Mouse (Mus musculus): ENCODE measurements around the gene Gcnt2.
"Not testable (repeated sequence)": the region's sequence is repeated elsewhere in the genome, so short reads cannot be mapped to it uniquely, and the experiment has no call there.

Gene Gcnt2

DNA sequence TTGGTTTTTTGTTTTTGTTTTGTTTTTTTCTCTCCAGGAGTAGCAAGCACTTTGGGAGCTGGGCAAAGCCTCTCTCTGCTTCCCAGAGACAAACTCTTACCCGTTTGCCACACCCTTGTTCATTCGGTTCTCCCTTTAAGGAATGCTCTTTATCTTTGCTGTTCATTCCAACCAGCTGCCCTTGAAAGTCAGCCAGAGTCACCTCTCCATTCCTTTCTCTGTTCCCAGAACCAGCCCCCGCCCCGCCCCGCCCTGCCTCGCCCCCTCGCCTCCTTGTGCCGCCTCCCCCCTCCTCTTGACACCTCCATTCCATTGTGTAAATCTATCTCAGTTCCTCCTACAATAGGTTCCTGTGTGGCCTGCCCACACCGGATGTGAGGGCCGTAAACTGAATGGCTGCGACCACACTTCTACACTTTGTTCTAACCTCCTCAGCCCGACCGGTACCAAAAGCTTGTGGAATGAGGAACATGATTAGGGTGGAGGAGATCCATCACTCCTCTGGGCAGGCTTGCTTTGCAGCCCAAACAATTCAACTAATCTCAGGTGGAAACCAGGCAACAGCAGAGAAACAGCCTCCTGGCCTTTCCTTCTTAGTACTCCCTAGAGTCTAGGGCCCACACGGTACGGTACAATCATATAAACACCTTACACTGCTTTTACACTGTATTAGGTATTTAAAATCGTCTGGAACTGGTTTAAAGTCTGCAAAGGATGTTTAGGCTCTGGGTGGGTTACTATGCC is 9.5 kb downstream of the Gcnt2 start:
- DNase-seq (ENCODE audit: low read depth, low spot score) = peak; percentile 15

DNA sequence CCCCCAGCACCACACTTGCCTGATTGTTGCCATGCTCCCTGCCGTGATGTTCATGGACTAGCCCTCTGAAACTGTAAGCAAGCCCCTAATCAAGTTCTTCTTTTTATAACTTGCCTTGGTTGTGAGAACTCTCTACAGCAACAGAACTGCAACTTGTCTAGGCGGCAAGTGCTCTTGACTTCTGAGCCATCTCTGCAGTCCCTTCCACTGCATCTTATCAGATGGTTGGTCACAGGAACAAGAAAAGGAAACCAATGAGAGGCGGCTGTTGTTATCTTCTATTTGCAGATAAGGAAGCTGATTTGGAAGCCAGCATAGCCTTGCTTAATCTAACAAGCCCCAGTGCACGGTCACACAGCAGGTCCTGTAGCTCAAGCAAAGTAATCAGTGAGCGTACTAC is 14.5 kb downstream of the Gcnt2 start:
- no peak for DNase-seq (ENCODE audit: low read depth, low spot score)

GRCm38 (mm10) chr13:40875415-40875814 is 15.9 kb downstream of the Gcnt2 start:
- no peak for DNase-seq (ENCODE audit: low read depth, low spot score)

GRCm38 (mm10) chr13:40877589-40877988 is 18.0 kb downstream of the Gcnt2 start:
- DNase-seq (ENCODE audit: low read depth, low spot score) = no peak

DNA sequence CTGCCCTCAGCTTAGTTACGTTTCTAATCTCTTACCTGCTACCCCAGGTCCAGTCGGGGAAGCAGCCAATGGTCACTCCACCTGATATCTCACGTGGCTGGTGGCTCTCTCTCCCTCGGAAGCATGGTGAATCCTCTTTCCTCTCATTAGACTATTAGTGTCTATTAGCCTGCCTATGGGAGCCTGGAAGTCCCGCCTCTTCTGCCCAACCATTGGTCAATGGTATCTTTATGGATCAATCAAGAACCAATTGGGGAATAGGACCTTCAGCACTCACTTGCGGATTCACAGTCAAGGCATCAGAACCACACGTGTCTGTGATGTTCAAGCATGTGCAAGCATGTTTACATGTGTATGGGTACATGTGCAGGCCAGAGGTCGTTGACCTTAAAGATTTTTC is 21.0 kb downstream of the Gcnt2 start:
- no peak for DNase-seq (ENCODE audit: low read depth, low spot score)

- no peak for DNase-seq (ENCODE audit: low read depth, low spot score)
These were observed 23.1 kb downstream of the Gcnt2 start for GRCm38 (mm10) chr13:40882606-40883005.

DNA sequence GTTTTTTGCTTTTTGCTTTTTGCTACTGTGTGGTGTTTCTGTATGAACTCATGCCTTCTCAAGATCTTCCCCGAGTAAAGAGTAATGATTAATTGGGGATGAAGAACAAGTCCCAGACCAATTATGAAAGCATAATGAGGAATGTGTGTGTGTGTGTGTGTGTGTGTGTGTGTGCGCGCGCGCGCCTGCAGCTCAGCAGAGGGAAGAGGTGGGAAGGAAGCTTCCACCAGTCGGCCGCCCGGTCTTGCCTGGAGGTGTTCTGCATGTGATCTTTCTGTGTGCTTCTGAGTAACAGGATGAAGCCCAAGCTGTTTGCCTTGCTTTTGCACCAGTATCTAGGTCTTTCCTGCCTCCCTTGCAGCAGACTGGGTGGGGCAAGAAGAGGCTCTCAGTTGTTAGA is 24.3 kb downstream of the Gcnt2 start:
- DNase-seq (ENCODE audit: low read depth, low spot score) = no peak

DNA sequence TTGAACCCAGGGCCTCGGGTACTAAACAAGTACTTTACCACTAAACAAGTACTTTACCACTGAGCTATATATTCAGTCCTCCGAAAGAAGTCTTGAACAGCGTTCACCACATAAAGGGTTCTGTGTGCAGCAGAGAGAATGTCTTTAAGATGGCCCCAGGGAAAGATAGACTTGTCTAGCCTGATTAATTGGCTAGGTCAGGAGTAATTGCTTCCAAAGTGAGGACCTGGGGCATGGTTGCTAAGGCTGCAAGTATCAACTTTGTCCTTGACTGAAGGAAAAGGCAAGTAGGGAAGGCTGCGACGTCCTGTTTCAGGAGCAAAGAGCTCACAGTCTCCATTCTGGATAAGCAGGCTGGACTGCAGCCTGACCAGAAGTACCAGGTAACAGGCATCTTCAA is 25.3 kb downstream of the Gcnt2 start:
- DNase-seq (ENCODE audit: low read depth, low spot score) = no peak

GRCm38 (mm10) chr13:40885935-40886642 is 26.5 kb downstream of the Gcnt2 start:
- DNase-seq (ENCODE audit: low read depth, low spot score) = no peak

DNA sequence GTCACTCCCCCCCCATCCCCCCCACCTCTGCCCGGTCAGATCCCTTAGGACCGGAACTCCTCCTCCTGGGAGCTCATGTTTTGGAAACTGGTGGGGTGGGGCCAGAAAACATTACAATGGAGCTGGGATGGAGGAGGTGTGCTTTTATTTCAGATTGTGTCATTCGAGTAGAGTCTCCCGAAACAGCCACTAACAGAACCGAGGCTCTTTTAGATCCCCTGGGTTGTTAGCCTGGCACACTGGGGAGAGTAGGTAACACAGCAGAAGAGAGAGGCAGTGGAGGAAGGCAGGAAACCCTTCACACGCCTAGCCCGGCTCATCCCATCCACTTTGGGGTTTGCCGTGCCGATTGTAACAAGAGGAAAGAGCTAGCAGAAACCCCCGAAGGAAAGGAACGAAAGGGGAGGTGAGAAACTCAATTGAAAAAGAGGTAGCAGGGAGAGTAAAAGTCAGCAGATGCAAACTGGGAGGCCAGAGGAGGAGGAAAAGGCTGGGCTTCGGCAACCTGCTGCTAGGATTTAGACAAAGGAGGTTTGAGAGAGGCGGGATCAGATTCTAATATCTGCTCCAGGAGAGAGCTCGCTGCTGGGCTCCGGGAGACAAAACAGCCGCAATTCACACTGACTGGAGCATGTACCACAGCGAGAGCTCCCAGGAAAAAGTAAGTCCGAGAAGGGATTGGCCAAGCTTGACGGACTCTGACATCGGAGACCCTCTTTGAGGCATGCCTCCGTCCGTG is 27.3 kb downstream of the Gcnt2 start:
- no peak for DNase-seq (ENCODE audit: low read depth, low spot score)

DNA sequence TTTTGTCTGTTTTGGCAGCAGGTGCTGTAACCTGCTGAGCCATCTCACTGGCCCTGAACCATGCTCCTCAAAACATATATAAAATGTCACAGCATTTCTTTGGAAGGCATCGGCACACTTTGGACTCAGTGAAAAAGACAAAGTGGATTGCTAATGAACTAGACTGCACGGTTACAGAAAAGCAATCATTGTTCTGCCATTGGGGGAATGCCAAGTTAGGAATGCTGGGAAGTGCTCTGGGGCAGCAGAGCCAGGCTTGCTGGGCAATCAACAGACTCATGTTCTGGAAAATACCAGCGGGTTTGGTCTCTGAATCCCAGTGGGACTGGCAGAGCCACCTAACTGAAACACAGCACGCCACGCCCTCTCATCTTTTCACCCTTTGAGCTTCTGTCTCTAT is 31.0 kb downstream of the Gcnt2 start:
- DNase-seq (ENCODE audit: low read depth, low spot score) = no peak

DNA sequence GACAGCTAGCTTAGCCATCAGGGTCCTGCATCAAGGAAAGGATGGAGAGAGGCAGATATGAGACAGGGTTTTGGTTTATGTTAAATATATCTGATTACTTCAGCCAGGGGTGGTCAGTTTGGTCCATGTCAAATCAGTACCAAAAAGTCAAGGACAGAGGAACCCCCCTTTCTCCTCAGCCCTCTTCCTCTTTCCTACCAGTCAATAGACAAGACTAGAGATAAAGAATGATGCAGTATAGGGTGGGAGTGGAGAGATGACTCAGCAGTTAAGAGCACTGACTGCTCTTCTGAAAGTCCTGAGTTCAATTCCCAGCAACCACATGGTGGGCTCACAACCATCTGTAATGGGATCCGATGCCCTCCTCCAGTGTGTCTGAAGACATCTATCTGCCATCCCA is 31.8 kb downstream of the Gcnt2 start:
- not testable (repeated sequence) for DNase-seq (ENCODE audit: low read depth, low spot score)

GRCm38 (mm10) chr13:40892043-40892442 is 32.5 kb downstream of the Gcnt2 start:
- no peak for DNase-seq (ENCODE audit: low read depth, low spot score)

GRCm38 (mm10) chr13:40892547-40892946 is 33.0 kb downstream of the Gcnt2 start:
- DNase-seq (ENCODE audit: low read depth, low spot score) = no peak

- no peak for DNase-seq (ENCODE audit: low read depth, low spot score)
These were observed 34.0 kb downstream of the Gcnt2 start for GRCm38 (mm10) chr13:40893573-40893972.

GRCm38 (mm10) chr13:40898049-40898690 is 38.6 kb downstream of the Gcnt2 start:
- not testable (repeated sequence) for DNase-seq (ENCODE audit: low read depth, low spot score)

DNA sequence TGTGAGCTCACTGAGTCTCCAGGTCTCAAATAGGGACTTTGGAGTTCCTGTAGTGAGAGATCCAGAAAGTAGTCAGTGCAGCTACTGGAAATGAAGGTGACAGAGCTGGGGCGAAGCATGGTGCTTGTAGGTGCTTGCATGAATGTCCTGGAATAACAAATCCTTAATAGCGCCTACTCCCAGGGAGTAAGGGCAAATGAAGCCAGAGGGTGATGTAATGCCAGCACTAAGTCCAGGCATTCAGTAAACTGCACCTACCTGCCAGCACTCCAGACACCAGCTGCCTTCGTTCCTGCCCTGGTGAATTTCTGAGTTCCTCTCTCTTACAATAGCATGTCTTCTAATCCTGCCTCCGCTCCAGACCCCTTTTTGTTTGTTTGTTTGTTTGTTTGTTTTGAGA is 39.1 kb downstream of the Gcnt2 start:
- no peak for DNase-seq (ENCODE audit: low read depth, low spot score)

DNA sequence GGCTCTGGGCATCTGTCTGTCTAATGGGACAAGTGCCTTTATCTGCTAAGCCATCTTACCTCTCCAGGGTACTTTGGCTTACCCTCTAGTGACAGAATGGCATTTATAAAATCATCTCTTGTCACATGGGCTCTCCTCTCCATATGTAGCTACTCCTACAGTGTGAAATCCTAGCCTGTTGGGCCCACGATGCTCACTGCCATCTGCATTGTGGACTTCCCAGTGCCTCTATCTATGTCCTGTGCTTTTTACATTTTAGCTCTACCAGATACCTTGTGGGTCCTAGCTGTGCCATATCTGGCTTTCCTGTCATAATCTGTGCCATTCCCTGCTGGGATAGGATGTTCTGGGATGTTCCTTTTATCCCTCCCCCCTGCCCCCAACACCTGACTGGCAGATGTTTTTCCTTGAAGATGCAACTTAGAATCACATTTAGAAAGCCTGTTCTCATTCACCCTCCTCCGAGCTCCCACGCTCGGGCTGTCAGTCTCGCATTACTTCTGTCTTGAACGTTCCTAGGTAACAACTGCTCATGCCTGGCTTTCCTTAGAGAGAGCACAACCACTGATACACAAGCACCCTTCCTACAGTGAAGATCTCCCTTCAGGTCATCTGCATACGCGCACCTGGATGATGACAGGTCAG is 39.9 kb downstream of the Gcnt2 start:
- DNase-seq (ENCODE audit: low read depth, low spot score) = no peak

- DNase-seq (ENCODE audit: low read depth, low spot score) = peak; percentile 90
These were observed 40.7 kb downstream of the Gcnt2 start for GRCm38 (mm10) chr13:40899994-40900970.

DNA sequence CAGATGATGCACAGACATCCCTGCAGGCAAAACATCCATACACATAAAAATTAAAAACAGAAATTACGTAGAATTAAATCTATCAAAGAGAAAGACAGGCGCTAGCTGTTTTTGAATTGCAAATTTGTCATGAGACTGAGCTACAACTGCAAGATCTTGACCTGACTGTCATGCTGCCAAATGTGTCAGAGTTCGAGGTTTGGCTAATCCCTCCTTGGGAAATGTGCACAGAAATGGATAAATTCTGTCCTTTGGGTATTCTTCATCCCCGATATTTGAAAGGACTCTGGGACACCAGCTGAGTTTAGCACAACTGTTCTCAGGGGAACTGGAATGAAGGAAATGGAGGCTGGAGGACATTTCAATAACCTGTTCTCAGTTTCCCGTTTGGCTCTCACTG is 41.7 kb downstream of the Gcnt2 start:
- DNase-seq (ENCODE audit: low read depth, low spot score) = peak; percentile 65
